Mouse (Mus musculus) CD4-positive naive resting alpha-beta T cell, adult 57 days (primary cell): ENCODE data around the gene Eri3. TPM values are rescaled to one million over a fixed set of nuclear protein-coding genes. Genes with fewer than 3 reads are reported as not detected.

ENCODE experiments used
- total RNA-seq: library from RNA; stranded (reverse); gene quantifications from one replicate; pipeline ENCODE4 v1.2.4, GENCODE M21; 2023

The Eri3 gene
- 47.9 TPM for total RNA-seq

DNA sequence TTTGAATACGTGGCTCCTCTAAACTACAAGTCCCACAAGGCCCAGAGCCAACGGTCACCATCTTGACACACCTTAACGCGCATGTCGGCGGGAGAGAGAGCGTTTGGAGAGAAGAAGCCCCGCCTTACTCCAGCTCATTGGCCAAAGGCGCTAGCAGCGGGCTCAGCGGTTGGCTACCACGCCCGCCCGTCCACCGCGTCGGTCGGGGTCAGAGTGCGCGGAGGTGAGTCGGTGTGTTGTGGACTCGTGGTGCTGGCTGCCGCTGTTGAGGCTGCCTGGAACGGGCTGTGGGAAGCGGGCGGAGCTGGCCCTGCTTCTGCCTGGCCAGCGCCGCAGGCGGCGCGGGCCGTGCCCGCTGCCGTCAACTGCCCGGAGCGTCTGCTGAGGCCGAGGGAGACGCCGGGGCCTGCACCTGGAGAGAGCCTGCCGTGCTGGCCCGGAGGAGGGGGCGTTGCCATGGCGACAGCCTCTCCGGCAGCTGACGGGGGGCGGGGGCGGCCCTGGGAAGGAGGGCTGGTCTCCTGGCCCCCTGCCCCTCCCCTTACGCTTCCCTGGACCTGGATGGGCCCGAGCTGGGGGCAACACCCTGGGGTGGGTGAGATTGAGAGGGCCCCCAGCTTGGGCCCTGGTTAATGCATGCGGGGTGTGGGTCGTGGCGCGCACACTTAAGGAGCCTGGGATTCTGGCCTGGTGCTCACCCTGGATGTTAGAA, at the start of gene Eri3:
Gene Eri3 (plus strand): TSS at position 226 of the 712 bp plus-strand sequence.

GRCm38 (mm10) chr4:117681931-117682461, 131.8 kb downstream of the Eri3 start, which contains the start of gene Dmap1:
Dmap1 (minus strand) TSS chr4:117682273.

Other genes with a start within 250 kb of the Eri3 start
- 171 TPM for gene Rnf220, start 53.3 kb upstream of the Eri3 start, total RNA-seq
- gene Dmap1, start 131.9 kb downstream of the Eri3 start, total RNA-seq = 23.9 TPM
- gene Gm12845, start 174.0 kb downstream of the Eri3 start, total RNA-seq = not detected
- not detected for gene Klf17, start 215.3 kb downstream of the Eri3 start, total RNA-seq